Mouse (Mus musculus): ENCODE measurements around the gene Akap7.

GRCm38 (mm10) chr10:25353941-25354340, 46.3 kb upstream of the Akap7 start:
- no peak for TF ChIP-seq POLR2A (IDR thresholded peaks at IDR 0.05; ENCODE audit: borderline replicate concordance, extremely low read depth, low read depth, low read length)
- TF ChIP-seq CTCF (IDR thresholded peaks at IDR 0.05; ENCODE audit: insufficient read depth, low read length), result no peak

Measured in lung, adult 2 months (tissue).